Mouse (Mus musculus) cerebellum, adult 18-20 months (tissue): ENCODE data around the gene Batf.

Experiments used
- DNase-seq, 2 experiments: peaks; one replicate each; pipeline ENCODE4 v3.0.0; 2021

The Batf gene

GRCm38 (mm10) chr12:85728181-85728580 lies 41.7 kb downstream of the Batf start:
- DNase-seq, result no peak

- DNase-seq, result peak; percentile 63 to 70
Observed at GRCm38 (mm10) chr12:85729022-85729944, 42.8 kb downstream of the Batf start.

GRCm38 (mm10) chr12:85729945-85730290 lies 43.4 kb downstream of the Batf start:
- no peak for DNase-seq

DNA sequence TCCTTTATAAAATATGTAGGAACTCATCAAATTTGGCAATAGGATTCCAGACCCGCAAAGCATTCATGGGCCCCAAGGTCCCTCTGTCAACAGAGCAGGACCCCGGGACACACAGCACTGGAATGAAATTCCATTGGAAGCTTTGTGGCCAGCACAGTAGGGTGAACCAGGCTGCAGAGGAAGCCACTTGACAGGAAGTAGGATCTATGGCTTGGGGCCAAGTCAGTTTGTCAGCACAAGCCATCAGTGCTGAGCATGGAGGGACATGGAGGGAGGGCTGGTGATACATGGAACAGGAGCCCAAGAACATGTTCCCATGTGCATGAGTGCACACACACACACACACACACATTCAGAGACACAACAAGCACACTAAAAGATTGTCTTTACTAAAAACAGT lies 49.7 kb downstream of the Batf start:
- no peak for DNase-seq

- DNase-seq, result no peak
Observed at GRCm38 (mm10) chr12:85736960-85737359, 50.5 kb downstream of the Batf start.

GRCm38 (mm10) chr12:85745827-85746695 lies 59.6 kb downstream of the Batf start, which contains the start of gene Flvcr2:
TSS of gene Flvcr2 (plus strand) at chr12:85746539.
- DNase-seq, result peak; percentile 57 to 65

- DNase-seq, result no peak
Observed at GRCm38 (mm10) chr12:85746696-85747219, 60.3 kb downstream of the Batf start.

GRCm38 (mm10) chr12:85747343-85747742 lies 60.9 kb downstream of the Batf start:
- no peak for DNase-seq

GRCm38 (mm10) chr12:85749861-85750260 lies 63.4 kb downstream of the Batf start:
- DNase-seq, result no peak

DNA sequence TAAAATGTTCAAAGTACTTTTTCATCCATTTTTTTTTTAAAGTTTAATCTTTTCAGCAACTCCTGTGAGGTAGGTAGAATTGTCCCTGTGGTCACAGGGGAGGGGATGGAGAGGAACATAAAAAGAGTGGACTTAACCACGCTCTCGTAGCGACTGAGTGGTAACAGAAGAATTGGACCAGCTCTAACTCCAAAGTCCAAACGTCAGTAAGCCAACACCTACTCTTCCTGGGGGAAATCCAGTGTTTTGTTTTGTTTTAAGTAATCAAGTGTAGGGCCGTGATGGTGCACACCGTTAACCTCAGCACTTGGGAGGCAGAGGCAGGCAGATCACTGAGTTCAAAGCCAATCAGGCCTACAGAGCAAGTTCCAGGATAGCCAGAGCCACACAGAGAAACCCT lies 65.6 kb downstream of the Batf start:
- DNase-seq, result no peak

DNA sequence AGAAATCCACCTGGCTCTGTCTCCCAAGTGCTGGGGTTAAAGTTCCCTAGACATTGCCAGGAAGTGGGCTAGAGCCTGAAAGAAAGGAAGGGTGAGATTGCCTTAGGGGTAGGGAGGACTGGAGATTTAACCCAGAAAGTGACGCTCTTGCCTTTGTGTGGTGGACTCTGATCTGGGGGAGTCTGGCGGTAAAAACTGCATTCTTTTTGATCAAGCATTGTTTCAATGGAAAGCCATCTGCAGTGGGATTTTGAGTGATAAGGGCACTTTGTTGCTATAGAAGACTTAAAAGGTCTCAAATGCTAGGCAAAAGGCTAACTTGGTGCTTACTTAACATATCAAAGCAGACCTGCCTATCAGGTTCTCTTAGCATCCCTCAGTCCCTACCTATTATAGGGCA lies 66.8 kb downstream of the Batf start:
- no peak for DNase-seq

GRCm38 (mm10) chr12:85754611-85755265 lies 68.3 kb downstream of the Batf start:
- DNase-seq, result no peak

DNA sequence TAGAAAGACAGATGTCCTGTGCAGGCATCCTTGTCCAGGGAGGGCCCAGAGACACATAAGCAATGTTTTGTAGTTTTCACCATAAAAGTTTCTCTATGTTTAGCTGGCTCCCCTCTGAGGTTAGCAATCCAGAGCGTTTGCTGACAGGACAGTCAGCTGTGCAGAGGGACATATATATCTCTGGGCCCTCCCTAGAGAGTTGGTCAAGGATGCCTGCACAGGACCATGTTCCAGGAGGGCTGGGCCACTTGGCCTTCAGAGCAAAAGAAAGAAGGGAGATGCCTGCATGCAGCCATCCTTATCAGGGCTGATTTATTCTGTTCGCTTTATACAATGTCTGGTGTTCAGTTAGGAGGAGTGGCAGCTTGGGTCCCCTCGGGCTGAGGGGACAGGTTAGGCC lies 70.0 kb downstream of the Batf start:
- no peak for DNase-seq

GRCm38 (mm10) chr12:85757074-85757473 lies 70.6 kb downstream of the Batf start:
- DNase-seq, result no peak
